Mouse (Mus musculus) Muller cell, postnatal 12 days (primary cell): ENCODE measurements around the gene Mboat2.

ENCODE experiments used
- DNase-seq: peaks from one replicate; pipeline ENCODE4 v3.0.0-alpha.2; 2015; ENCODE audit errors: inconsistent ontology term

Mboat2 gene

GRCm38 (mm10) chr12:24860436-24860835, 29.8 kb downstream of the Mboat2 start:
- DNase-seq: no peak

DNA sequence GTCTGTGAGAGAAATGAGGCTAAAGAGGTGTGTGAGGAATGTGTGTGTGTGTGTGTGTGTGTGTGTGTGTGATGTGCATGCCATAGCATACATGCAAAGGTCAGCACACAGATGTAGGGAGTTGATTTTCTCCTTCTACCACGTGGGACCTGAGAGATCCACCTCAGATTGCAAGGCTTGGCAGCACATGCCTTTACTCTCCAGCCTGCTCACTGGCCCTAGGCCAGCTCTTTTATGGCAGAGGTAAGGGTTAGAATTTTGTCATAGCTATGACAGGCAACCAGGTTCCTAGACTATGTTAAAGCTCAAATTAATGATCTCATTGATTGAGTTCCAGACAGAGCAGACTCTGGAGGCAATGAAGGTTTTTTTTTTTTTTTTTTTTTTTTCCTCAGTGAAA, 33.1 kb downstream of the Mboat2 start:
- no peak for DNase-seq

- DNase-seq: no peak
Observed at GRCm38 (mm10) chr12:24866645-24867044, 36.0 kb downstream of the Mboat2 start.

- DNase-seq: no peak
Observed at GRCm38 (mm10) chr12:24868694-24869093, 38.0 kb downstream of the Mboat2 start.

GRCm38 (mm10) chr12:24869231-24869630, 38.6 kb downstream of the Mboat2 start:
- DNase-seq: no peak

GRCm38 (mm10) chr12:24870901-24871300, 40.2 kb downstream of the Mboat2 start:
- DNase-seq: no peak

- no peak for DNase-seq
Observed at GRCm38 (mm10) chr12:24872264-24872663, 41.6 kb downstream of the Mboat2 start.

DNA sequence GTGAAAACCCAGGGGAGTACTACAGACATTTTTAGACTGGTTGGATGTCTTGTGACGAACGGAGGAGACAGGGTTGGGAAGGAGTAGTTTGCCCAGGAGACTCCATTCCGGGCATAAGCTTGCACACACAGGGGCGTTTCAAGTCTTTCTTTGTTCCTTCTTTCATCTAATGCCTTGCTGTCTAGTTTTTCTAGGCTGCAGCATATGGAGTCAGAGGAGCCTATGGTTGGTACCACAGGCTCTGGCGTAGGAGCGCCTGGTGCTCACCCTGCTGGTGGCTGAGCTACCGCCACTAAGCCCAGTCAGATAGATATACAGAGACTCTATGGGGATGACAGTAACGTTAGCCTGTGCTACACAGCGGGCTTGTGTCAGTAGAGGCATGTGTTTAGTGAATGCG, 42.0 kb downstream of the Mboat2 start:
- DNase-seq: no peak

DNA sequence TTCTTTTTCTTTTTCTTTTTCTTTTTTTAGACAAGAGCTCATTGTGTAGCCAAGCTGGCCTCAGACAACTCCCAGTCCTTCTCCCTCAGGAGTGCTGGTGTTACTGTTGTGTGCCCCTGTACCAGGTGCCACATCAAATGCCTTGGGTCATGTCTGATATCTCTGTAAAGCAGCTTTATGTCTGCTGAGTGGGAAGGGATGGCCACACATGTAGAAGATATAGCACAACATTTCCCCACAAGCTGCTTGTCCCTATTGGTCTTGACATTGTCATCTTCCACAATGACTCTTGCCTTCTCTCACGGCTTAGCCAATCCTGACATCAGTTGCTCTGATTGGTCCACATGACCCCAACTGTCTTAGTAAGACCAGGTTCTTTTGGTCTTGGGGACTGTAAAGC, 45.2 kb downstream of the Mboat2 start:
- DNase-seq: no peak

GRCm38 (mm10) chr12:24877231-24877630, 46.6 kb downstream of the Mboat2 start:
- DNase-seq: no peak

DNA sequence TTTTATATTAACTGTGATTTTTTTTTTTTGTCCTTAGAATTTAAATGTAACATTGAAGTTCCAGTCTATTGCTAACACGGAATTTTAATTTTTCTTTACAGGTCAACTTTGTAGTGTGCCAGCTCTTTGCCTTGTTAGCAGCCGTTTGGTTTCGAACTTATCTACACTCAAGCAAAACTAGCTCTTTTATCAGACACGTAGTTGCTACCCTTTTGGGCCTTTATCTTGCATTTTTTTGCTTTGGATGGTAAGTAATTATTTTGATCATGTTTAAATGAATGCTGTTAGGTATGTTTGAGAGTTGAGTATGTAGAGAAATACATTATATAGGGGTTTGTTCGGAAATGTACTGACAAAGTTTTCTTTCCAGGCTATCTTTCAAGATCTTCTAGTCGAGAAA, 47.4 kb downstream of the Mboat2 start:
- DNase-seq: no peak

DNA sequence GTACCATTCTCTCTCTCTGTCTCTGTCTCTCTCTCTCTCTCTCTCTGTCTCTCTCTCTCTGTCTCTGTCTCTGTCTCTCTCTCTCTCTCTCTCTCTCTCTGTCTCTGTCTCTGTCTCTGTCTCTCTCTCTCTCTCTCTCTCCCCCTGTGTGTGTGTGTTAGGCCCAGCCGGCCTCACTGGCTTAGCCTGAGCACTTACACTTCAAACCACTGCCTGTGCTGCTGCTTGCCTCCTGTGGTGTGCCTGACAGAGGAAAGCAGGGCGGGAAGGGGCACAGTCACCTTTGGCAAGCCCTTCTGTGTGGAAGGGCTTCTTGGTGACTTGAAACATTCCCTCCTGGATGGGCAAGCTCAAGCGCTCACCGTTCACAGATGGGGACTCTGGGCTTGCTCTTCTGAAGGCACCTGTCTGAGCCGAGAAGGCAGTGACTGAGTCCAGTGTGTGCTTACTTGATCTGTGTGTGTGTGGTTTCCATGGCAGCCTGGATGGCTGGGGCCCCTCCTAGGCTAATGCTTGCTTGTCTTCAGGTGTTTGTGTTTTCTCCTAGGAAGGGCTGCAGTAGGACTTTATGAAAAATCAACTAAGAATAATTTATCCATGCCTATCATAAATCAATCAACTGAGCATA, 48.2 kb downstream of the Mboat2 start:
- DNase-seq: no peak

DNA sequence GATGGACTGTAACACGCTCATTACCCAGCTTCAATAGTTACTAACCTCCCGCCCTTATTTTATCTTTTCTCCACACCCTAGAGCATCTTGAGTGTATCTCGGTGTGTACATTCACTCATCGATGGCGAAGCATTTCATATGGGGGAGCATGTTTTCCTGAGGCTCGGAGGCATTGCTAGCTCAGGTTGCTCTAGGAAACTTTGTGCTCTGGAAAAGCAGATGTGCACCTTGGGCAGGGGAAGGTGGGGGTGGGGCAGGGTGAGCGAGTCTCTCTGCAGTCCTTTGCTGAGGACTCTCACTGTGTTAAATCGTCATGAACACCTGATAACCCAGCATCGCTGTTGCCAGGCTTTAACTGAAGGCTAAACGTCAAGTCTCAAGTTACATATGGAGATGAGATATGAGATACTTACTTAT, 48.9 kb downstream of the Mboat2 start:
- no peak for DNase-seq

DNA sequence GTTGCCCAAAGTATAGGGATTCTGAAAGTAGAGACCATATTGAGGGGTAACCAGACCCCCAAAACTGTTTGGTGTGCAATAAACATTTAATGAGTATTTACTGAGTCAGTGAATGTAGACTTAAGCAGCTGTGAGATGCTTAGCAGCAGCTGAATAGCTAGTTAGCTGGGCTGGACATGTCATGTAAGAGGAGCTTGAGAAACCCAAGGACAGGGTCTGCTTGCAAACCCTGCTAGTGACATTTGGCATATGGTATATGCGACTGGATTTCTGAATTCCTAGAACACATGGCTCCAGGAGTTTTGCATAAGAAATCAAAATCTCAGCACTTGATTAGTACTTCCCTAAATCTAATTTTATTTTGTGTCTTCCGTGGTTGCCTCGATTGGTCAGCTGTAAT, 52.6 kb downstream of the Mboat2 start:
- DNase-seq: no peak

DNA sequence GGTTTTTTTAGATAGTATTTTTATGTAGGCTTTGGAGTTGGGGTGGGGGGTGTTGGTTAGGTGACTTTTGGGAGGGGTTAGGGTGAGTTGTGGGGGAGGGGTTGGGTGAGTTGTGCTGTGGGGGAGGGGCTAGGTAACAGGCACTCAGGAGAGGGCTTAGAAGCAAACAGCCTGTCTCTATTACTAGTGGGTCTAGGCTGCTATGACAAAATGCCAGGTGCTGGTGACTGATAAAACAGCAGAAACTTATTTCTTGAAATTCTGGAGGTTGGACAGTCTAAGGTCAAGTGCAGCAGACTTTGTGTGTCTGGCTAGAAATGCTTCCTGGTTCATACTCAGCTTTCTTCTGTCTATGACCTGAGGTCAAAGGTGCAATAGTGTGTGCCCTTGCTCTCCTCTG, 56.1 kb downstream of the Mboat2 start:
- no peak for DNase-seq

GRCm38 (mm10) chr12:24889371-24890051, 58.8 kb downstream of the Mboat2 start:
- no peak for DNase-seq

DNA sequence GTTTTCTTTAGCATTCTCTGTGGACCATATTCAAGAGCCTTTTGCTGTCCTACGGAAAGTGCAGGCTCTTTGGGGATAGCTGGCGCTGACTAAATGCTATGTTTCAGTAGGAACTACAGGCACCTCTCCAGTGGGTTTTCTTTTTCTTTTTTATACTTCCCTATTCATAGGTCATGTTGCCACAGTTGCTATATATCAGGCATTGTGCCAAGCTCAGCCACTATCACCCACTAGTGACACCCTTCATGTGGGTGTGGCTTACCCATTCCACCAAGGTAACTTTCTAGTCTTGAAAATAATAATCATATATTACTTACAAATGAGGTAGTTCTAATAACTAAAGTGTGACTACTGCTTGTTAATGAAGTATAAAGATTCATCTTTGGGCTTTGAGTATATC, 59.5 kb downstream of the Mboat2 start:
- no peak for DNase-seq

GRCm38 (mm10) chr12:24890684-24891459, 60.2 kb downstream of the Mboat2 start:
- DNase-seq: no peak

DNA sequence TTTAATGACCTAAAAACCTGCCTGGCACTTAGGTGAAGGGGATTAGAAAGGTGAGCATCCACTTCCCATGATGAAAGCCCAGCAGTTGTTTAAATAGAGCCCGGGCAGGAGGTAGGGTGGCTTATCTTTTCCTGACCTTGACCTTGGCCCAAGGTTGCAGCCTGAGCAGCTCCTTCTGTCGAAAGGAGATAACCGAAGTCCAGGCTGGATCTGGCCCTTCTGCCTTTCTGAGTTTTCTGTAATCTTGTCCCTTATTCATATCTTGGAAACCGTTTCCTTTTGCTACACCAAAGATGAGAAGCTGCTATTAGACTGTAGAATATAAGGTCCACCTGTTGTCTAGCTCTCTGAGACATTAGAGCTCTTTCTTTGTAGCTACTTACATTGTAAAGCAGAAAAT, 61.9 kb downstream of the Mboat2 start:
- no peak for DNase-seq

DNA sequence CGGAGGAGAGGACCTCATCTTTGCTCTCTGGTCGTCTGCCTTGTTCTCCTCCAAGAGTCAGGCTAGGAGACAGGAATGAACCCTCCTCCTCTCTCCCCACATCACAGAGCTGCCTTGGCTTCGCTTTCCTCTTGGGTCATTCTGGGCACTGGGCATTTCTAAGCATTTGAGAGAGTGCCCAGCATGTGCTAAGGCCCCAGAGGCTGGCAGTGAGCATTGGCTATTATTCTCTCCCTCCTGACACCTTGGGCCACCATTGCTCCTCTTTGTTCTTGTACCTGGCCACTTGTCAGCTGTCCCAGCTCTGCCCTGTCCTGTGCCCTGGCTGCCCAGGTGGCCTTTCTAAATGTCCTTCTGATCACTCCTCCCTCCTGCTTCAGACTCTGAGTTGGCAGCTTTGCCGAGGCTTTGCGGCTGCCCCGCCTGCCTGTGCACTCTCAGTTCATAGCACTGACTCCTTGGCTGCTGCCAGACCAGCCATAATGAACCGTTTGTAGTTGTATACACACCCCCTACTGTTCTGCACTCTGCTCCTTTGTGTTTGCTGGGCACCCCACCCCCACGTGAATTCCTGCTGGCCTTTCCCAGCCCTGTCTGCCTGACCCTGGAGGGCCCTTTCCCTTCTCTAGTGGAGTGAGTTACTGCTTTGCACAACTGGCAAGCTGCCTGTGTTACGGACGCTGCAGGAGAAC, 63.2 kb downstream of the Mboat2 start:
- DNase-seq: peak; percentile 97

- peak; percentile 56 for DNase-seq
Observed at GRCm38 (mm10) chr12:24895352-24895751, 64.7 kb downstream of the Mboat2 start.

- DNase-seq: peak; percentile 29
Observed at GRCm38 (mm10) chr12:24897354-24897753, 66.7 kb downstream of the Mboat2 start.
